12 mouse cellular contexts compared by ENCODE assay signal in genomic region chr2:167586976-167587375, GRCm38 (mm10). TPM values are rescaled to one million over a fixed set of nuclear protein-coding genes. Genes with fewer than 3 reads are reported as not detected.
DNase-seq lines count a peak whose midpoint lies in the region; ATAC-seq and TF ChIP-seq lines count a peak whose summit lies in the region.
"Had no signal": no experiment of that assay in that cellular context is flagged by ENCODE, and none has a peak within 500 bp of the region (broad histone marks: within the 10 kb centered on the region; RNA-seq: fewer than 3 reads in every experiment).

No protein-coding gene starts in this region.

- no peak overlapping the region for H3K9ac ChIP-seq in heart, adult 2 months (ENCODE audit: low read depth, low read length)
- H3K9ac ChIP-seq in heart, embryonic 12.5 days, result no peak overlapping the region
- H3K9ac ChIP-seq in intestine, embryonic 15.5 days, result no peak overlapping the region
- no peak overlapping the region for H3K9ac ChIP-seq in lung, postnatal 0 days (replicated peaks; ENCODE audit: low read depth)
- H3K9ac ChIP-seq: embryonic facial prominence, embryonic 12.5 days; limb, embryonic 13.5 days had no signal

- no peak for ATAC-seq in heart, embryonic 12.5 days (ENCODE audit: insufficient number of reproducible peaks, low FRiP score)
- ATAC-seq in intestine, embryonic 15.5 days, result peak; percentile 57; the same call in 1 of the 2 replicates
- ATAC-seq in lung, postnatal 0 days, result peak; percentile 51

- TF ChIP-seq EP300 in heart, adult 2 months (IDR thresholded peaks at IDR 0.05; ENCODE audit: insufficient read depth, low read depth, low read length), result no peak
- TF ChIP-seq EP300 in lung, postnatal 0 days (IDR thresholded peaks at IDR 0.05), result peak; percentile 44; the same call in 1 of the 2 replicates

- H3K27me3 ChIP-seq in heart, adult 2 months (ENCODE audit: control insufficient read depth, insufficient read depth, low read length), result no peaks in the 10 kb centered on the region
- no peaks in the 10 kb centered on the region for H3K27me3 ChIP-seq in heart, embryonic 12.5 days (replicated peaks)
- no peaks in the 10 kb centered on the region for H3K27me3 ChIP-seq in intestine, embryonic 15.5 days (replicated peaks)
- H3K27me3 ChIP-seq in lung, postnatal 0 days (replicated peaks; ENCODE audit: insufficient read depth, low read length), result no peaks in the 10 kb centered on the region
- H3K27me3 ChIP-seq: embryonic facial prominence, embryonic 12.5 days; limb, embryonic 13.5 days had no signal

- no peak overlapping the region for H3K4me2 ChIP-seq in heart, embryonic 12.5 days
- H3K4me2 ChIP-seq in intestine, embryonic 15.5 days (replicated peaks), result no peak overlapping the region
- no peak overlapping the region for H3K4me2 ChIP-seq in lung, postnatal 0 days (replicated peaks; ENCODE audit: low read depth, low read length)
- H3K4me2 ChIP-seq: embryonic facial prominence, embryonic 12.5 days; limb, embryonic 13.5 days had no signal

- TF ChIP-seq POLR2A in heart, adult 2 months (IDR thresholded peaks at IDR 0.05; ENCODE audit: insufficient read depth, low read depth, low read length), result no peak

- H3K4me3 ChIP-seq in heart, adult 2 months, result no peak overlapping the region
- H3K4me3 ChIP-seq in heart, embryonic 12.5 days, result no peak overlapping the region
- no peak overlapping the region for H3K4me3 ChIP-seq in intestine, embryonic 15.5 days (replicated peaks)
- no peak overlapping the region for H3K4me3 ChIP-seq in lung, postnatal 0 days (ENCODE audit: low read depth, low read length)
- H3K4me3 ChIP-seq: embryonic facial prominence, embryonic 12.5 days; limb, embryonic 13.5 days had no signal

- no peaks in the 10 kb centered on the region for H3K36me3 ChIP-seq in heart, adult 2 months (ENCODE audit: control insufficient read depth, insufficient read depth, low read length)
- H3K36me3 ChIP-seq in heart, embryonic 12.5 days, result no peaks in the 10 kb centered on the region
- no peaks in the 10 kb centered on the region for H3K36me3 ChIP-seq in intestine, embryonic 15.5 days
- no peaks in the 10 kb centered on the region for H3K36me3 ChIP-seq in lung, postnatal 0 days (ENCODE audit: insufficient read depth, low read length)
- H3K36me3 ChIP-seq: embryonic facial prominence, embryonic 12.5 days; limb, embryonic 13.5 days had no signal

- H3K9me3 ChIP-seq in heart, embryonic 12.5 days (replicated peaks), result no peaks in the 10 kb centered on the region
- no peaks in the 10 kb centered on the region for H3K9me3 ChIP-seq in intestine, embryonic 15.5 days
- no peaks in the 10 kb centered on the region for H3K9me3 ChIP-seq in lung, postnatal 0 days (ENCODE audit: low read length)
- H3K9me3 ChIP-seq: embryonic facial prominence, embryonic 12.5 days; limb, embryonic 13.5 days had no signal

- intact Hi-C loops in heart, adult 2 months (cut with DNase I), result loop anchor here (2.0 kb wide), 1 partner anchor 16 kb away; no protein-coding TSS in a partner anchor
- intact Hi-C loops in left cerebral cortex, postnatal 25 days (cut with DNase I), result loop anchor here (5.0 kb wide), 1 partner anchor 35 kb away; no protein-coding TSS in a partner anchor

- peak overlapping the region; percentile 71 for H3K27ac ChIP-seq in heart, adult 2 months
- H3K27ac ChIP-seq in heart, embryonic 12.5 days (ENCODE audit: poor library complexity, severe bottlenecking), result no peak overlapping the region
- H3K27ac ChIP-seq in intestine, embryonic 15.5 days, result peak overlapping the region; percentile 54
- peak overlapping the region; percentile 91 for H3K27ac ChIP-seq in lung, postnatal 0 days (ENCODE audit: low read length)
- H3K27ac ChIP-seq: embryonic facial prominence, embryonic 12.5 days had no signal

- TF ChIP-seq CTCF in heart, adult 2 months (IDR thresholded peaks at IDR 0.05), result no peak
- TF ChIP-seq CTCF in lung, postnatal 0 days (IDR thresholded peaks at IDR 0.05), result no peak

- 32% methylated on average over 9 of the region's 9 CpGs for WGBS in heart, adult 2 months
- WGBS in heart, embryonic 12.5 days, result 37% methylated on average over 9 of the region's 9 CpGs
- 24% methylated on average over 9 of the region's 9 CpGs for WGBS in intestine, embryonic 15.5 days
- 9% methylated on average over 9 of the region's 9 CpGs for WGBS in lung, postnatal 0 days

- peaks cover 20% of the 10 kb centered on the region for H3K4me1 ChIP-seq in heart, adult 2 months (ENCODE audit: control insufficient read depth, insufficient read depth, low read length)
- peaks cover 59% of the 10 kb centered on the region for H3K4me1 ChIP-seq in heart, embryonic 12.5 days (replicated peaks)
- H3K4me1 ChIP-seq in intestine, embryonic 15.5 days (replicated peaks), result peaks cover 53% of the 10 kb centered on the region
- H3K4me1 ChIP-seq in lung, postnatal 0 days (ENCODE audit: insufficient read depth, low read depth, low read length), result peaks cover 25% of the 10 kb centered on the region; the same call in 1 of the 2 replicates

- H3K79me2 ChIP-seq in heart, adult 2 months (replicated peaks; ENCODE audit: control insufficient read depth, insufficient read depth, low read length), result no peaks in the 10 kb centered on the region

- peak; percentile 41 to 52 for DNase-seq in heart, adult 2 months
- DNase-seq in 416B (ENCODE audit: low read depth), result peak; percentile 27
- peak; percentile 88 for DNase-seq in lung, postnatal 0 days (ENCODE audit: low spot score)
- no peak for DNase-seq in left cerebral cortex, postnatal 25 days (ENCODE audit: low spot score in 2 of 2)
- no peak for DNase-seq in urinary bladder, postnatal 36 days (ENCODE audit: low spot score in 2 of 2)
- no peak for DNase-seq in right cerebral cortex, postnatal 10 days (ENCODE audit: low spot score in 2 of 2)
- DNase-seq: adrenal gland, postnatal 25 days; thymus, adult 18-20 months had no signal

RNA-seq across cellular contexts. Expression of gene Ube2v1, which starts 44.9 kb away (rescaled TPM):
- total RNA-seq in heart, adult 2 months (2021), result 100 to 1,000 TPM; 118 to 121 TPM
- 98.1 and 101 TPM in 2 replicates for polyA plus RNA-seq in heart, adult 2 months (2012; rRNA removed)
- 216 and 235 TPM in 2 replicates for polyA plus RNA-seq in heart, embryonic 12.5 days (2016; fragmentation: Nextera tagmentation; extraction: Ambion mirVana)
- 268 and 270 TPM in 2 replicates for polyA plus RNA-seq in intestine, embryonic 15.5 days (2015; fragmentation: Nextera tagmentation; extraction: Ambion mirVana)
- polyA plus RNA-seq in lung, postnatal 0 days (2015; fragmentation: Nextera tagmentation; extraction: Ambion mirVana), result 166 and 184 TPM in 2 replicates
- total RNA-seq in left cerebral cortex, postnatal 25 days (2021), result 100 to 1,000 TPM; 254 to 264 TPM

RNA-seq across cellular contexts. Expression of gene Snai1, which starts 49.0 kb away (rescaled TPM):
- 1 to 10 TPM; 1.6 to 2.0 TPM for total RNA-seq in heart, adult 2 months (2021)
- 6.5 and 10.5 TPM in 2 replicates for polyA plus RNA-seq in heart, adult 2 months (2012; rRNA removed)
- polyA plus RNA-seq in heart, embryonic 12.5 days (2016; fragmentation: Nextera tagmentation; extraction: Ambion mirVana), result 18.8 and 21.4 TPM in 2 replicates
- polyA plus RNA-seq in intestine, embryonic 15.5 days (2015; fragmentation: Nextera tagmentation; extraction: Ambion mirVana), result 14.3 and 16.1 TPM in 2 replicates
- polyA plus RNA-seq in lung, postnatal 0 days (2015; fragmentation: Nextera tagmentation; extraction: Ambion mirVana), result 55.4 and 63.0 TPM in 2 replicates
- under 1 TPM; 0.57 to 0.94 TPM for total RNA-seq in left cerebral cortex, postnatal 25 days (2021)

Comparison
In these comparisons a context has a peak if more than half of its experiments do, and no peak if none do; other contexts are left out.
1. DNase-seq: peak in heart, adult 2 months (2 of 2), 416B (single experiment) and lung, postnatal 0 days (single experiment); none in left cerebral cortex, postnatal 25 days (0 of 2), urinary bladder, postnatal 36 days (0 of 2) and right cerebral cortex, postnatal 10 days (0 of 2).